In genomic region chr19:14871178-14871867, GRCm38 (mm10) we compare ENCODE assay signal across 8 mouse cellular contexts.
DNase-seq lines count a peak whose midpoint lies in the region; ATAC-seq lines count a peak whose summit lies in the region.

No protein-coding gene starts in this region.

- ATAC-seq in forebrain, embryonic 14.5 days: peak; percentile 79; the same call in 1 of the 2 replicates
- ATAC-seq in midbrain, embryonic 12.5 days (ENCODE audit: low FRiP score, low read depth): peak; percentile 93

- H3K4me3 ChIP-seq in forebrain, embryonic 14.5 days (ENCODE audit: low read depth, low read length): no peak overlapping the region
- no peak overlapping the region for H3K4me3 ChIP-seq in midbrain, embryonic 12.5 days

- no peak overlapping the region for H3K4me2 ChIP-seq in forebrain, embryonic 14.5 days (ENCODE audit: low read length)
- no peak overlapping the region for H3K4me2 ChIP-seq in midbrain, embryonic 12.5 days (replicated peaks)

- H3K27ac ChIP-seq in forebrain, embryonic 14.5 days (ENCODE audit: low read depth, low read length): no peak overlapping the region
- H3K27ac ChIP-seq in midbrain, embryonic 12.5 days (replicated peaks): no peak overlapping the region

- DNase-seq in embryo, embryonic 10 days (ENCODE audit: low spot score): peak; percentile 78
- no peak for DNase-seq in embryo, embryonic 9.5 days (ENCODE audit: extremely low spot score)
- DNase-seq in CD4-positive helper T cell, adult 2 months (ENCODE audit: low read depth, low spot score): peak; percentile 4
- DNase-seq in forebrain, embryonic 14.5 days (ENCODE audit: low spot score): peak; percentile 64
- no peak for DNase-seq in testis, postnatal 10 days (ENCODE audit: low spot score)
- DNase-seq in gastrocnemius, postnatal 25 days: no peak
- no peak for DNase-seq in thymus, postnatal 14 days

- no peaks in the 10 kb centered on the region for H3K9me3 ChIP-seq in forebrain, embryonic 14.5 days (replicated peaks; ENCODE audit: control insufficient read depth, low read length)
- no peaks in the 10 kb centered on the region for H3K9me3 ChIP-seq in midbrain, embryonic 12.5 days

- no peaks in the 10 kb centered on the region for H3K36me3 ChIP-seq in forebrain, embryonic 14.5 days (ENCODE audit: control insufficient read depth, insufficient read depth, low read length)
- no peaks in the 10 kb centered on the region for H3K36me3 ChIP-seq in midbrain, embryonic 12.5 days

- no peaks in the 10 kb centered on the region for H3K27me3 ChIP-seq in forebrain, embryonic 14.5 days (replicated peaks; ENCODE audit: control insufficient read depth, insufficient read depth, low read length)
- peaks cover 23% of the 10 kb centered on the region for H3K27me3 ChIP-seq in midbrain, embryonic 12.5 days

- peaks cover 5% of the 10 kb centered on the region; the same call in 1 of the 2 replicates for H3K4me1 ChIP-seq in forebrain, embryonic 14.5 days (ENCODE audit: control insufficient read depth, insufficient read depth, low read length)
- peaks cover 11% of the 10 kb centered on the region; the same call in 1 of the 2 replicates for H3K4me1 ChIP-seq in midbrain, embryonic 12.5 days

- no peak overlapping the region for H3K9ac ChIP-seq in forebrain, embryonic 14.5 days (ENCODE audit: low read length)
- no peak overlapping the region for H3K9ac ChIP-seq in midbrain, embryonic 12.5 days (replicated peaks)

- WGBS in forebrain, embryonic 14.5 days: 4% methylated on average over 7 of the region's 7 CpGs
- WGBS in midbrain, embryonic 12.5 days: 5% methylated on average over 7 of the region's 7 CpGs

Comparison
In these comparisons a context has a peak if more than half of its experiments do, and no peak if none do; other contexts are left out.
1. DNase-seq: peak in embryo, embryonic 10 days (single experiment), CD4-positive helper T cell, adult 2 months (single experiment) and forebrain, embryonic 14.5 days (single experiment); none in embryo, embryonic 9.5 days (single experiment), testis, postnatal 10 days (single experiment), gastrocnemius, postnatal 25 days (single experiment) and thymus, postnatal 14 days (single experiment).